Mouse (Mus musculus) layer of hippocampus, adult 9-10 months (tissue): Measurements from ENCODE around the gene Vav3.

Source experiments
- DNase-seq: peaks from one replicate; pipeline ENCODE4 v3.0.0; 2022; ENCODE audit warnings: low spot score

The Vav3 gene

DNA sequence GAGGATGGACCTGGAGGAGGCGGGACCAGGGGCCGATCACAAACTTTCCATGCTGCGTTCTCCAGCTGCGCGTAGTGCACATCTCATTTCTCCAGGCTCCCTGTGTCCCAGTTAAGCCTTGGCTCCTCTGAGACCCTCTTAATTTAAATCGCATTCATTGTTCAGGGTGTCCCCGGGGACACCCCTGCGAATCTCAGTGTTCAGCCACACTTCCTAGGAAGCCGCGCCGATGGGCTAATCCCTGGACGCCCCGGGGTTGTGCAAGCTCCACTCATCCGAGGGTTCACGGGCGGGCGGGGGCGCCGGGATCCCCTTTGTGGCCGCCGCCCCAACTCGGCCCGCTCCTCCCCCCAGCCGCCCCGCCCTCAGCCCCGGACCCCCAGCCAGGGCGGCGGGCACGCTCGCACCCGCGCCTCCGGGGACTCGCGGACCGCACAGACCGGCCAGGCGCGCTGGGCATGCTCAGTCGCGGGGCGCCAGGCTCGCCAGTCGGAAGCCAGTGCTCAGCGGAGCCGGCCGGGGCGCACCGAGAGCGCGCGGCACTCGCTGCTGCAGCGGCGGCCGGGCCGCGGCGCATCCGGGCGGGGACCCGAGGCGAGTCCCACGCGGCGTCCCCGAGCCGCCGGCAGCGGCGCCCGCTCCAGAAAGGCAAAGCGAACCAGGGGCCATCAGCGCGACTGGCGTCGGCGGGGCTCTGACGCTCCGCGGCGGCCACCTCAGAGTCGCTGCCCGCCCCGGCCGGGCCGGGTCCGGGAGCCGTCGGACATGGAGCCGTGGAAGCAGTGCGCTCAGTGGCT is at the start of gene Vav3:
Vav3 (plus strand) TSS at position 380 of the 797 bp plus-strand sequence.
- no peak for DNase-seq

DNA sequence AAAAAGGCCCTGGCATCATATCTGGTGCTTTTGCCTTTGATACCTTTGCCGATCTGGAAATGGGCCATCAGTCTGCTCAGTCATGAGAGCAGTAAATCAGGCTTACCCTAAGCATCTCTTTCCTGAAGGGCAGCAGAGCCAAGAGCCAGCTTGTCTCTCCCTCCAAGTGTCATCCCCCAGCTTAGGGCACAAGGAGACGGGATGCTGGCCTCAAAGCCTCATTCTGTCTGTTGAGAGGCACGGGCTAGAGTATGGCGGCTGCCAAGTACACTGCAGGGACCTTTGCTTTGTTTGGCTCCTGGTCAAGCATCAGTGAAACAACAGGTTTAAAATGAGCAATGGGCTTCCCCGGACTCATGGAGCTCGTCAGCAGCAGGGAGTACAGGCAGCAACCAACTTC is 41.6 kb upstream of the Vav3 start:
- no peak for DNase-seq

DNA sequence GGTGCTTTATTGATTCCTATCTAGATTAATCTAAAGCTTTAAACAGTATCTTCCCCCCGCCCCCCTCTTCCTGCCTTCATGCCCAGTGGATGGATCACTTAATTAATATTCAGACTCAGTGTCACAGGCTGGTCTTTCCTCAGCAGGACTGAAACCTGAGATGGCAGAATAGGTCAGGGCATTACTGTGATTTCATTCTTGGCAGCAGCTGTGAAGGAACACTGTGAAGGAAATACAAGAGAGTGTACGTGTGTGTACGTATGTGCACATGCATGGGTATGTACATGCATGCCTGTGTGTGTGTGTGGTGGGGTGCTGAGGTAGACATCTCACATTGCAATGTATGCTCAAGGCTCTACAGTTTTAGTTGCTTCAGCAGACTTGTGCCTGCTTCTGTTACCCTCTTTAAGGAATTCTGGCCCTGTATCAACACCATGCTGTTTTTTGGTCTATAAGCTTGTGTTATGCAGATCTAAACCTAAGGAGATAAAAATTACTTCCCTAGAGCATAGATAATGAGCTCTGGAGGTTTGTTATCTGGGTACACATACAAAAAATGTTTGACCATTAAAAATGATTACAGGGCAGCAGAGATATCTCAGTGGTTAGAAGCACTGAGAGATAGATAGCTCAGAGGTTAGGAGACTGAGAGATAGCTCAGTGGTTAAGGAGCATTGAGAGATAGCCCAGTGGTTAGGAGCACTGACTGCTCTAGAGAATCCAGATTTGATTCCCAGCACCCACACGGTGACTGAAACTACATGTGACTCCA is 41.0 kb upstream of the Vav3 start:
- DNase-seq: no peak

DNA sequence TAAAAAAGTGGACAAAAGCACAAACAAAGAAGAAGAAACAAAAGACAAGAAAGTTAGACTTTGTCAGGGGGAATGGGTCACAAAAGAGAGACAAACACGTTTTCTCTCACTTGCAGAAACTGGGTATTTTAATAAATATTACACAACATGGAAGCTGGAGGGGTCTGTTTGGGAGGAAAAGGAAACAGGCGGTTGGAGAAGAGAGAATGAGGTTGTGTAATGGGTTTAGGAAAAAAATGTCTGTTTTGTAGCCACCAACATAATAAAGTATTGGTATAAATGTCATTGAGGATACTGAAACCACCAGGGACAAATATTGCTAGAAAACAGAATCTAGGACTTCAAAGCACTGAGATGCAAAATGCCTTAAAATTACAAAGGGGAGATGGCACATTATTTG is 38.4 kb upstream of the Vav3 start:
- no peak for DNase-seq

DNA sequence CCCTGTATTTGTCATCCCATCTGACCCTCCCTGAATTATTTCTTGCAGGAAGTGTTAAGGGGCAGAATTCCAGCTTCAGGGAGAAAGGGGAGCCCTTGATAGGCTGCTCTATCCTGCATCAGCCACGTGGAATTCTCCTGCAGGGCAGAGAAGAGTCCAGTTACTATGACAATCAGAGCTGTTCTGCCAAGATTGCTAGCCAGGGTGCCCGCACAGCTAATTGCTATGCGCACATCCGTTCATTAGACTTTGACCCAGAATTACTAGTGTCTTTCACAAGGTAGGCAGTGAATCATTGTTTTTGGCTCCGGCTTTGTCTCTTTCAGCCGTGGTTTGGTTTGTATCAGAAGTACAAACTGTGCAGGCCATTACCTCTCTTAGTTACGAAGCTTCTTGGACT is 33.0 kb upstream of the Vav3 start:
- no peak for DNase-seq

DNA sequence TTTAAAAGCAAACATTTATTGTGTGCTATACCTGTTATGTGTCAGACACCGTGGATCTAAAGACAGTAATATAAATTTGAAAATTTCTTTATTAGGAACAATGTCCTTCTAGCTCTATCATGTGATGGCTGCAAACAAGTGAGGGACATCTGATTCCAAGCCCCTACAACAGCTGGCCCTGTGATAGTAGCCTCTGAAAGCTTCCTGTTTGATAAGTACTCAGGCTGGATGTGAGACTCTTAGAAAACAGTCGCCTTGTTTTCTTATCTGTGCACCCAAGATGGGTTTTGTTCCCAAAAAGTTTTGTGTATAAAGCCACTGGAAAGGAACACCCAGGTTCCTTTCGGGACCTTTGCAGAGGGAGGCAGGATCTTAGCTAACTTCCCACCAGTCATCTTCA is 32.0 kb upstream of the Vav3 start:
- no peak for DNase-seq

DNA sequence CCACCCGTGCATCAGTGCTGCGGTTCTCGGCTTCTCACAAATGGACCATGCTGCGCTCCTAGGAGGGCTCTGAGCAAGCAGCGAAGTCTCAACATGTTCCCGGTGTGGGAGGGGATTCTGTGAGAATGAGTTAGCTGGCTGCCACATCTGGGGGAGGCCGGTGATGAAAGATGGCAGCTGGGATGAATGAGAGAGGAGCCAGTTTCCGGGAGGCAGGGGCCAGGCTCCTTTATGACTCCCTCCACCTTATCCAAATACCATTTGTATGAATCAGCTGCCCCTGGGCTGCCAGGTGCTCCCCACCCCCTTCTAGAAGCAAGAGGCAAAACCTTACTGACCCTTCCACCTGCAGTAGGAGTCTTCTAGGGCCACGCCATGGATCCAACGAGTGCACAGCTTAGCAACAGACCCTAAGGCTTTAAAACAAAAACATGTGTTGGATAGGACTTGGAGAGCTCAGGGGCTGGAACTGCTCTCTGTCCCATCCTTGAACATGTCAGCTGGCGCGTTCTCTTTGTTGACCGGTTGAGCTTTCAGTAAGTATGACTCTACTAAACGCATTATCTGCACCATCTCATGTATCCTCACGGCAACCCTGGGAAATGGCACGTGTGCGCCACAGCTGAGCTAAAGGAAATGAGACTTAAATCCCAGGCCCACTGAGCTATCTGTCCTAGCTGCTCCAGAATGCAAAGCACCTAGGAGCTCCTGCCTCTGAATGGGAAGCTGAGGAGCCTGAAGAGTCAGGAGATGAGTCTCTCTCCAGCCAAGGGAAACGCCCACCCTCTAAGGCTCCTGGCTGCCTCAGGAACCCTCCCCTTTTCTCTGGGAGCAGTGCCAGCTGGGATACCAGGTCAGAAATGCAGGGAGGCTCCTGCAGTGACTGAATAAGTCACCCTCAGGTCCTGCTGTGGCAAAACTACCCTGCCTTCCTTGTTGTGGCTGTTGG is 30.9 kb upstream of the Vav3 start:
- no peak for DNase-seq

DNA sequence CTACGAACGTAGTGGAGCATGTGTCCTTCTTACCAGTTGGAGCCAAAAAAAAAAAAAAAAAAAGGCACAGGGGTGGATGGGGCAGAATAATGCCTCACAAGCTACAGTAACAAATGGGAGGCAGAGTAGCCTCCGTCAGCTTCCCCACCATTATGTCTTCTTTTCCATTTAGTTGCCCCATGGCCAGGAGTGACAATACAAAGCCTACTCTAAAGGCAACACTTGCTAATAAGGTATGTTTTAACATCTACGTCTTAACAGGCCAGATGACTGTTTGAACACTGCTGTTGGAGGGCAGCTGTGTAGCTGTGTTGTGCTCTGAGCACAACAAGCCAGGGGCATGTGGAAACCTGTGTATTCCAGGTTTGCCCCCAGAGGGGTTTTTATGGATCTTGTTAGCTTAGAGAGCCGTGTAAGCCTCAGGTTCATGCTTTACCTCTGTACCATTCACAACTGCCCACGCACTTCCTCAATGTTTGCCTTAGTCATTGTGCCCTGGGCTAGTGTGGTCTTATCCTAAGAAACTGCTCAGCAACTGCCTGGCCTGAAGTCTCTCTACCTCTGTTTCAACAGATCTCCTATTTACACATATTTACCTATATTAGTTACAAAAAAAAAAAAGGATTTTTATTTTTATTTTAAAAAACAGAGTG is 29.2 kb upstream of the Vav3 start:
- no peak for DNase-seq

DNA sequence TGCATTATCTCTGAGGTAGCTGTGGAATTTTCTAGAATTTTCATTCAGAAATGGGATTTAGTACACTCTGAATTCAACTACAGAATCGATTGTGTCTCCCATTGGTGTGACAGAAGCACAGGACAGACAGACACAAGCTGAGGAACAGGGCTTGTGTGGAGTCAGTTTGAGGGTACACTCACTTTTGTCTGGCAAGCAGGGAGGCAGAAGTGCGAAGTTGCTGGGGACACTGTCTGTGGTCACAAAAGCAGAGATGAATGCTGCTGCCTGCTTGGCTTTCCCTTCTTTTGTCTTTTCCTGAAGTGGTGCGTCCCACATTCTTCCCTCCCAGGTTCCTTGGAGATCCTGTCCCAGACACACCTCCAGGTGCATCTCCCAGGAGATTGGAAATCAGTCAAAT is 28.6 kb upstream of the Vav3 start:
- no peak for DNase-seq

DNA sequence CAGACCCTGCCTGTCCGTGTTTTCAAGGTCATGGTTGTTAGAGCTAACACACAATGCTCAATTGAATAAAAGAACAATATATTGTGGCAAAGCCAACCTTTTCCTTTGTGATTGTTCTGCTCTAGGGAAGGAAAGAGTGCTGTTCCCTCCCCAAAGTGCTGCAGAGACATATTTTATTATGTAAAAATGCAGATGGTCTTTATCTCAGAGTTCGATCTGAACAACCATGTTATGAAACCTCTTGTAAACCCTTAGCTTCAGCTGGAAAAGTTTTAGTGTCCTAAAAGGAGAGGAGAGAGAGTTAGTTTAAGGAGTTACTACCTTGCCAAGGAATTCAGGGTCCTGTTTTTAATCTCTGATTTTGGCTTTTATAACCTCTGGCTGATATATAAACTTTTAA is 27.0 kb upstream of the Vav3 start:
- no peak for DNase-seq

DNA sequence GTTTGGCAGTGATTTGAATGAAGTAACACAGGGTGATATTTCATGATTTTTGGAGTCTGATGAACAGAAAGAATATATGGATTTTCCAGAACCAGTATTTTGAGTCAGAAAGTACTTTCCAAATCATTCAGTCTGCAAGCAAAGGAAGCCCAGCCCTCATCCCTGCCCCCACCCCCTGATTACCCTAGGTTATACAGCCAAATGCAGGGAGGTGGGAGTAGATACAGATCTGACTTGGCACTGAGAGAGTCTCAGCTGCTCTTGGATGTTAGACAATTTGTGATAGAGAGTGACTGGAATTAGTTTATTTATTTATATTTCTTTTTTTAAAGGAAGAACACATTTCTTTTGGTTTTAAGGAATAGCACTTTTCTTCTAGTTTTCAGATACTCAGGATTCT is 18.2 kb upstream of the Vav3 start:
- DNase-seq: no peak

DNA sequence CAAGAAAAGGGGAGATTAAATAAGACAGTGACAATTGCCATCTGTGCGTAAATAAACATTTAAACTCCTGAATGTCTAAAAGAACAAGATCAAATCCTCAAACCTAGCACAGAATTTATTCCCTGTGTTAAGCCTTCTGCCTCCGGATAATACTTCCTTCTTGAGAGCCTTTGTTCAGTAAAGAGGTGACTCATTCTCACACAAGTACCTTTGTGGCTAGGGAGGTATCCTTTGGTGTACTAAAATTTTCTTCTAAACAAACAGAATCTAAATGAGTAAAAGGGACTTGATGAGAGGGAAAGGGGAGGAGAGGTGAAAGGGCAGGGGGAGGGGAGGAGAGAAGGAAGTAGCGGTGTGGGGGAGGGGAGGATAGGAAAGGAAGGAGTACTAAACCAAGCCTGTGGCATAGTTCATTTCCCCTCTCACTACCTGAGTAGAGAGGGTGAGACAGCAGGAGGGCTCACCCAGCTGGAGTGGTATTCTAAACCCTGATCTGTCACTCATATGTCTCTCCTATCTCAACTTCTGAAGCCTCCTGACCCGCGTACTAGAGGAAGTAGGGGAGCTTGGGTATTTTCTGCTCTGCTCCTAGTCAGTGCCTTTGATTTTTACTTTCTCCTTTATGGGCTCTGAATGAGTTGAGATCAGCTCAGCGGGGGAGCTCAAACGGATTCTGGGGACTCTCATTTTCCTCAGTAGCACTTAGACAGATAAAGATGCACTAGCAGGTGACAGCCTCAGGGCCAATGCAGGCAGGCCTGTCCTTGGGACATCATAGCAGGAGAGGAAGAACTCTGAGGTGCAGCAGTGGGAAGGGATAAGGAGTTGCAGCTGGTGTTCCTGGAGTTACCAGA is 16.8 kb upstream of the Vav3 start:
- DNase-seq: no peak

DNA sequence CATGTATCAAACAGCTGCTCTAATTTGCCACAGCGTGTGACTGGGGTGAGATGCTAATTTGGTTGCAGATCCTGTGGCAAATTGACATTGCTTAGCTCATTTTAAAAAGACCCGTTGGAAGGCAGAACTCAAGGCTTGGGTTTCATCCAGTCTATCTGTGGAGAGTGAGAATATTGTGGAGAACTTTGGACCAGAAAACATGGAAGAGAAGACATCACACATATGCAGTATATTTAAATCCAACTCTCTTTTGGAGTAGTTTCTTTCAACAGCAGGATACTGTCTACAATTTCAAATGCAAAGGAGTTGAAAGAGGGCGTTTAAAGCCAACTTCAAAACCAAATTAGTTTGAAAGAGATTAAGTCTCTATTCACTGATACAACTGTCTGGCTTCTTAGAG is 13.3 kb upstream of the Vav3 start:
- DNase-seq: no peak

DNA sequence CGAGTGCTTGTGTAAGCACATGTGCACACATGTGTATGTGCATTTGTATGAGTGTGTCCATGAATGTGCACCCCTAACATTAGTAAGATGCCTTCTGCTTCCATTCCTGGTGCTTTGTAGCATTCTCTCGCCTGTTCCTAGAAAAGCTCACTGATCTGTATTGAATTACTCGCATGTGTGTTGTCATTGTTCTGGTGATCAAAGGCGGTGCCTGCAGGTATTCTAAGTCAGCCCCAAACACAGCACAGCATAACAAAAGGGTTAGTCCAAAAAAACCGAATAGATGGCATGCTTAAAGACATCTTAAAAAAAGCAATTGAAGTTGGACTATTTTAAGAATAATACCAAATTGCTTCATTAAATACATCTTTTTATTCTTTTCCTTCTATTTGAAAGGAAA is 7.7 kb upstream of the Vav3 start:
- DNase-seq: no peak

DNA sequence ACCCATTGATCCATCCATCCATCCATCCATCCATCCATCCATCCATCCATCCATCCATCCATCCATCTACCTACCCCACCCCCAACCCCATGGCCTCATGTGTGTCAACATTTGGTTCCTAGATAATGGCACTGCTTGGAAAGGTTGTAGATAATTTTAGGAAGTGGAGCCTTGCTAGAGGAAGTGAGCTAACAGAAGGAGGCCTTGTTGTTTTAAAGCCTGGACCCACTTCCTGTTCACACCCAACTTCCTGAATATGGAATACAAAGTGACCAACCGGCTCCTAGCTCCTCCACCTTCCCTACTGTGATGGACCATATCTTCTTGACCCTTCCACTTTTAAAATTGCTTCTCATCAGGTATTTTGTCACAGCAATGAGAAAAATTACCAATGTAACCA is 5.0 kb upstream of the Vav3 start:
- DNase-seq: no peak

DNA sequence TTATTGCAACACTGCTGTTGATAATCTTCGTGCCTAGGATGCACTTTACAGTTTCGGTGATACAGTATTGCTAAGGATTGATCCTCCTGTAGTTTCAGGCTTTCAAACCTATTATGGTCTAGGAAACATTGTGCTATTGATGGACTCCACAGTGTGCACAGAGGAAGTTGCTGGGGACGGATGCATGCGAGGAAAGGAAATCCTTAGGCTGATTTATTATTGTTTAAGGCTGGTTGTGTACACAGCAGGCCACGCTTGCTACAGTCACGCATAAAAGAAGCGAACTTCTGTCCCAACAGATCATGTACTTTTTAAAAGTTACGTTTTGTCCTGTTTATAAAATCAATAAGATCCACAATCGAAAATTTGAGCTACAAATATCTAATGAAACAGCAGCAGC is 1.2 kb upstream of the Vav3 start:
- no peak for DNase-seq

DNA sequence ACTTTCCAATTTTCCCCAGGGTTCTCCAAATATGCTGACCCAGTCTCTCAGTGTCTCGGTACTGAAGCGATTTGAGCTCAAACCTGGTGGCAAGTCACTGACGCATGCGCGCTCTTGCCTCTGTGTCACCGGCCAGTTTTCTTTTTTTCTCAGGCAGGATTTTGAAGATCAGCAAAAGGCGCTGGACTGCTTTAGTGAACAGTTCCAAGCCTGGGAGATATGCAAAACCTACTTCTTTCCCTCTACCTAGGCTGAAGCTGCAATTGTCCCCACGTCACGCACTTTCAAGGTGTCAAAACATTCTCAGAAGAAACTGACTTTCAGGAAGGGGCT is 546 bp upstream of the Vav3 start:
- no peak for DNase-seq

DNA sequence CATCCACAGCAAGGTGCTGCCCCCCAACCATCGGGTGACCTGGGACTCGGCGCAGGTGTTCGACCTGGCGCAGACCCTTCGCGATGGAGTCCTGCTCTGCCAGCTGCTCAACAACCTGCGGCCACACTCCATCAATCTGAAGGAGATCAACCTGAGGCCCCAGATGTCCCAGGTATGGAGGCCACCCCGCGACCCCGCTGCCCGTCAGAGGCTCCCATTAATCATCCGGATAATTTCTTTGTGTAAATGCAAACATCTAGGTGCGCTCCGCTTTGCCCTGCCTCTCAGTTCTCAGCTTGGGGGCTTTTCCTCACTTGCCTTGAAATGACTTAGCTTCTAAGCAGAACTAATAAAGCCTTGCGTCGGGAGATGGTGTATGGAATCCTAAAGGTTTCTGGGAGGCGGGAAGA is 623 bp downstream of the Vav3 start:
- no peak for DNase-seq

DNA sequence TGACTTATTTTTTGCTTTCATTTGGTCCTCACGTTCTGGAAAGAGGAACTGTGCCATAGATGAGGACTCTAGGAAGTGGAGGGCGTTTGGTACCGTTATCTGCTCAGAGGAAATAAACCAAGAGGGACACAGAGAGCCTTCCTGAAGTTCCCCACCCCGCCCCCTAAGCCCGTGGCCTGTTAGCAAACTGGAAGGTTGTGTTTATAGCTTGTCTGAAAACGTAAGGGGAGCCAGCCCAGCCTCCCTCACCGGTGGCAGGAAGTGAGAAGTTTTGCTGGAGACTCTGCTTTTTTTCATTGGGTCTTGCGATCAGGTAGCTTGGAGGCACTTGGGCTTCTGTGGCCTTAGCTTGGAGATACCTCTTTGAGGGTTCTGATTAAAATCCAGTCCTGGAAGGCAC is 1.2 kb downstream of the Vav3 start:
- no peak for DNase-seq

DNA sequence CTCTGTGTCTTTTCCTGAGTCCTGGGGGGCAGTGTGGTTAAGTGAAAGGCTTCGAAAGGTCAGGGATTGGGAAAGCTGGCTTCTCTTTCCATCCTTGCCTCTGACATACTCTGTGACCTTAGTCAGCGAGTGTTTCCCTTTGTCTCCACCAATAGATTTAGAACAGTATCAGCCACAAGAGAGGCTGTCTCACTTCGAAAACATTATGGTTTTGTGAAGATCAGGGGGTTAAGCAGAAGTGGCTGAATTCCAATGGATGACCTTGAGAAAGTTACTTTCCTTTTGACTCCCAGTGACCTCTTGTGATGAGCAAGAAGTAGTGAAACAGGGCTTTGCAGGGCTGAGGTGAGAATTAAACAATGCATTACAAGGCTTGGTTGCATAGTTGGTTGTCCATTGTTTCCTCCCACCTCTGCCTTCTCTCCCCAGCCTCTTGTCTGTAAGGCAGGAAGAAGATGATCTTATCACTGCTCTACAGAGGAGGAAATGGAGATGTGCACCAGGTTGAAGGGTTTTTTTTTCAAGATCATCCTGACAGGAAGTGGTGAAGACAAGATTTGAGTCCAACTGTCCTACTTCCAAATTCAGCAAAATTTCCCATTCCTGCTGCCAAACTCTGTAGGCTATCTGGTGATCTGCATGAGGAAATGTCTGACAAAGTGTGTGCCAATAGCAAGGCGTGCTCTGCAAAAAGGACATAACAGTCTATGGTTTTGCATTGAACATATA is 11.7 kb downstream of the Vav3 start:
- no peak for DNase-seq

DNA sequence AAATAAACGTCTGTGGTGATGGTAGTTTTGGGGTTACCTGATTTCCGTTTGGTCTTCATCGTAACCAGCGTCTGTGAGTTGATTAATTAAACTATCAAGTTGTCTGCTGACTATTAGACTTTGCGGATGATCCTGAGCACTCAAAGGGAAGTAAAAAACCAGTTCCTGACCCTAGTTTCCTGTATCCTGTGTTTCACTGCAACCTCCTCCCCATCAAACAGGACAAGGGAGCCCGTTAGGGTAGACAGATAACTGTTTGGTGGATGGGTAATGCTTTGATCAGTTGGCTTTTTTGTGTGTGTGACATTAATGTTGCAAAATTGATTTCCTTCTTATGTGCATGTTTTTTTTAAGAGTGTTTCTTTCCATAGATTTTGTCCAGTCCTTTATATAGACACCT is 12.2 kb downstream of the Vav3 start:
- no peak for DNase-seq
